Comparison of ENCODE assay signal across 6 mouse cellular contexts in genomic region chr8:115971351-115971750, GRCm38 (mm10).
DNase-seq lines count a peak whose midpoint lies in the region; ATAC-seq and TF ChIP-seq lines count a peak whose summit lies in the region.
"Not testable (repeated sequence)": the region's sequence is repeated elsewhere in the genome, so short reads cannot be mapped to it uniquely, and the experiment has no call there.

No protein-coding gene starts in this region.

- WGBS in intestine, embryonic 16.5 days, result 77% methylated on average over 2 of the region's 2 CpGs
- WGBS in liver, adult 2 months, result 40% methylated on average over 2 of the region's 2 CpGs

- H3K27me3 ChIP-seq in intestine, embryonic 16.5 days (replicated peaks; ENCODE audit: control insufficient read depth, insufficient read depth, low read length); liver, adult 2 months (ENCODE audit: control insufficient read depth, insufficient read depth, low read length): not testable (repeated sequence)

- peak; percentile 43 for DNase-seq in kidney, adult 11 months
- DNase-seq in kidney, adult 8-10 months, result peak; percentile 29 to 43
- DNase-seq in kidney, postnatal 36 days, result peak; percentile 45 to 56
- DNase-seq in liver, adult 2 months (ENCODE audit: extremely low read depth, low read depth, low spot score), result peak; percentile 93
- peak; percentile 70 for DNase-seq in yolk sac, embryonic 10.5 days (ENCODE audit: low spot score)

- H3K4me2 ChIP-seq in intestine, embryonic 16.5 days (ENCODE audit: low read depth, low read length), result not testable (repeated sequence)

- H3K79me2 ChIP-seq in liver, adult 2 months (ENCODE audit: control insufficient read depth, insufficient read depth, low read length), result not testable (repeated sequence)

- not testable (repeated sequence) for H3K4me3 ChIP-seq in intestine, embryonic 16.5 days (ENCODE audit: low read length); liver, adult 2 months (ENCODE audit: insufficient read depth, low read depth, low read length)

- not testable (repeated sequence) for H3K9me3 ChIP-seq in intestine, embryonic 16.5 days (ENCODE audit: control insufficient read depth, low read length)

- not testable (repeated sequence) for H3K36me3 ChIP-seq in intestine, embryonic 16.5 days (ENCODE audit: control insufficient read depth, insufficient read depth, low read length); liver, adult 2 months (ENCODE audit: control insufficient read depth, insufficient read depth, low read length)

- ATAC-seq in intestine, embryonic 16.5 days, result peak; percentile 89

- not testable (repeated sequence) for H3K4me1 ChIP-seq in intestine, embryonic 16.5 days (ENCODE audit: control insufficient read depth, insufficient read depth, low read length); liver, adult 2 months (ENCODE audit: control insufficient read depth, insufficient read depth, low read length)

- not testable (repeated sequence) for TF ChIP-seq POLR2A in liver, adult 2 months (IDR thresholded peaks at IDR 0.05; ENCODE audit: extremely low read depth, insufficient read depth, low read length)

- H3K27ac ChIP-seq in intestine, embryonic 16.5 days (ENCODE audit: low read length), result peak overlapping the region; percentile 45; the same call in 1 of the 2 replicates
- not testable (repeated sequence) for H3K27ac ChIP-seq in liver, adult 2 months (replicated peaks; ENCODE audit: insufficient read depth, low read depth, low read length)

- H3K9ac ChIP-seq in intestine, embryonic 16.5 days (ENCODE audit: low read depth, low read length); liver, adult 2 months (ENCODE audit: low read depth, low read length): not testable (repeated sequence)

- not testable (repeated sequence) for TF ChIP-seq CTCF in liver, adult 2 months (IDR thresholded peaks at IDR 0.05; ENCODE audit: low read depth, low read length)

Comparison
In these comparisons a context has a peak if more than half of its experiments do, and no peak if none do; other contexts are left out.
1. DNase-seq: peak in every context shown above with its lines; median percentile 93 in liver, adult 2 months; 70 in yolk sac, embryonic 10.5 days; 50 in kidney, postnatal 36 days; 43 in kidney, adult 11 months; 36 in kidney, adult 8-10 months.